Mouse (Mus musculus) gastrocnemius, adult 2 months (tissue): ENCODE results near the gene Haghl. TPM values are rescaled to one million over a fixed set of nuclear protein-coding genes. Genes with fewer than 3 reads are reported as not detected.
A peak's percentile ranks its signal among the peaks of the same experiment; 100 is the strongest.
"Not testable (repeated sequence)": the region's sequence is repeated elsewhere in the genome, so short reads cannot be mapped to it uniquely, and the experiment has no call there.

Experiments used
- DNase-seq: peaks from one replicate; pipeline ENCODE4 v3.0.0; 2022
- H3K27ac ChIP-seq: fragments of 200-600 bp; 2 replicates; pipeline ENCODE4 v1.8.1; 2022; ENCODE audit warnings: mild to moderate bottlenecking
- H3K4me3 ChIP-seq: fragments of 200-600 bp; 2 replicates; pipeline ENCODE4 v1.8.1; 2022; ENCODE audit warnings: mild to moderate bottlenecking, moderate library complexity
- CTCF ChIP-seq: fragments of 200-600 bp; IDR thresholded peaks from 2 replicates; pipeline ENCODE4 v1.8.1; 2022; ENCODE audit warnings: antibody characterized with exemption, mild to moderate bottlenecking, moderate library complexity
- intact Hi-C: fragments of 180-260 bp; cut with DNase I; formaldehyde crosslinking; loops from one replicate; pipeline ENCODE4 v1.15.1; 2025
- microRNA-seq: library from miRNA; unstranded; fragments of <30 nt; microRNA quantifications from one replicate; pipeline ENCODE4 v1.2.0, GENCODE M21; 2021
- total RNA-seq, 2 experiments: library from RNA; stranded (reverse); gene quantifications; 2 replicates each; pipeline ENCODE4 v1.2.3; 2021

The Haghl gene
- total RNA-seq, 2 experiments from 2014 or later: 9.0 to 9.1 TPM

- peak; percentile 56 for DNase-seq
- Histone ChIP-seq H3K27ac (no peak overlapping the region), H3K4me3 (no peak overlapping the region)
- intact Hi-C loops: no loop called here
- no peak for TF ChIP-seq CTCF
These were observed 34.0 kb downstream of the Haghl start for GRCm38 (mm10) chr17:25751446-25751845.

DNA sequence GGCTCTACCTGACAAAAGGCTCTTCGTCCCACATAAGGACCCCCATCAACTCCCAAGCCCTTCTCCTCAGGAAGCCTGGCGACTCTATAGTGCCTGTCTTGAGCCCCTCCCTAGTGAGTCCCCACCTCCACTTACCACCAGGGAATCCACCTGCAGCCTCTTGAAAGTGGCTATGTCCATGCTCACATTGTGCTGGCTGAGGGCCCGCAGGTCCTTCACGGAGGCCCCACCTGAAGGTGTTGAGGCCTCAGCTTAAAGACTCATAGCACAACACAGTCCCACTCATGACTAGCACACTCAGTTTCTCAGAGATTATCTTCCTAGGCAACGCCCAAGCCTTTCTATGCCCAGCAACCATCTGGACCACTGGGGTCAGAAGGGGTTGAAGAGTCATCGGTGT is 36.2 kb downstream of the Haghl start:
- DNase-seq: no peak
- intact Hi-C loops: no loop called here
- no peak for TF ChIP-seq CTCF
- Histone ChIP-seq H3K4me3 (no peak overlapping the region), H3K27ac (no peak overlapping the region)

GRCm38 (mm10) chr17:25748238-25748637 is 37.2 kb downstream of the Haghl start:
- Histone ChIP-seq H3K27ac (no peak overlapping the region), H3K4me3 (no peak overlapping the region)
- intact Hi-C loops: no loop called here
- DNase-seq: no peak
- TF ChIP-seq CTCF: no peak

DNA sequence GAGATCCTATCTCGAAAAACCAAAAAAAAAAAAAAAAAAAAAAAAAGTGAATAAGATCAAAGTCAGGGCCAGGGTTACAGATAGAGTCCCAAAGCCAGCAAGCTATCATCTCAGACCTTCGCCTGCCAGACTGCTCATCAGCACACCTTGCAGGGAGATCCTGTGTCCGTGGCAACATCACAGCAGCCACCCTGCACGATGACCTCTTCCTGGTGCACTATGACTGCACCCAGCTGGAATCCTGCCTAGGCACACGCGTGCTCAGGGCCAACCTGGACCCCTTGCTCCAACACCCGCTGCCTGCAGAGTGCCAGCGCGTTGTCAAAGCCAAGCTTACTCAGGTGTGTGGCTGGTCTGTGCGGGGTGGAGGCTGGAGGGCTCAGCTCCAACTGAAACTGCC is 41.2 kb downstream of the Haghl start:
- DNase-seq: no peak
- no peak for TF ChIP-seq CTCF
- H3K27ac ChIP-seq: no peak overlapping the region
- intact Hi-C loops: no loop called here
- no peak overlapping the region for H3K4me3 ChIP-seq

GRCm38 (mm10) chr17:25743831-25744230 is 41.6 kb downstream of the Haghl start:
- intact Hi-C loops: no loop called here
- H3K27ac ChIP-seq: no peak overlapping the region

DNA sequence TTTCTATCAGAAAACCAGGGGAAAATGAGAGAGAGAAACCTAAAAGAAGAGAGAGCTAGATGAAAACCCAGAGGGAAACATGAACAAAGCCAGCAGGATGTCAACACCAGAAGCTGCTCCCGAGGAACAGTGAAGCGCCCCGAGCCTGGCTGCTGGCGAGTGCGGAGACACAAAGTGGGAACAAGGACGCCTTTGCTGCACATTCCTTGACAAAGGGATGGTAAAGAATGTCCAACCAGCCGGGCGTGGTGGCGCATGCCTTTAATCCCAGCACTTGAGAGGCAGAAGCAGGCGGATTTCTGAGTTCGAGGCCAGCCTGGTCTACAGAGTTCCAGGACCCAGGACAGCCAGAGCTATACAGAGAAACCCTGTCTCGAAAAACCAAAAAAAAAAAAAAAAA is 44.0 kb downstream of the Haghl start:
- intact Hi-C loops, DNase-seq, H3K4me3 ChIP-seq, H3K27ac ChIP-seq: not testable (repeated sequence)

More at GRCm38 (mm10) chr17:25743831-25744230, 41.6 kb downstream of the Haghl start:
- H3K4me3 ChIP-seq: no peak overlapping the region
- TF ChIP-seq CTCF: no peak
- DNase-seq: no peak

GRCm38 (mm10) chr17:25738861-25739260 is 46.6 kb downstream of the Haghl start:
- TF ChIP-seq CTCF: no peak
- intact Hi-C loops: no loop called here
- Histone ChIP-seq H3K4me3 (no peak overlapping the region), H3K27ac (no peak overlapping the region)
- no peak for DNase-seq

DNA sequence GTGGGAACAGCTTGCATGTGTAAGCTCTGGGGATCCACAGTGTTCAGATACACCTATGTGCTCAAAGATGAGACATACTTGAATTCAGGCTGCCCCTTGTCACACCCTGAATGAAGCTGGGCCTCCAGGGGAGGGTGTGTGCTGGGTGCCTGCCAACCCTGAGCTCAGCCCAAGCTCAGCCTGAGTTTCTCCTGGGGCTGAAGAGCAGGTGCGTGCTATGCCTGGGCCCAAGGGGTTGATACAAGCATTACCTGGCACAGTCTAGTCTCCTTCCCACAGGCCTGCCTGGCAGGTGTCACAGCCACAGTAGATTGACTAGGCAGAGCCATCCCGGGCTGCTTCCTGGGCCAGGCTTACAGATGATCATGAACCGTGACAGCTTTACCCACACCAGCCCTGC is 49.7 kb downstream of the Haghl start, which contains the start of gene Mslnl:
TSS of gene Mslnl (plus strand) at position 298 of the 400 bp plus-strand sequence.
- intact Hi-C loops: no loop called here
- no peak for TF ChIP-seq CTCF
- no peak for DNase-seq

GRCm38 (mm10) chr17:25735246-25735645 is 50.2 kb downstream of the Haghl start:
- DNase-seq: no peak
- Histone ChIP-seq H3K27ac (no peak overlapping the region), H3K4me3 (no peak overlapping the region)
- intact Hi-C loops: no loop called here
- no peak for TF ChIP-seq CTCF

More for the DNA sequence above, 49.7 kb downstream of the Haghl start, which contains the start of gene Mslnl:
- no peak within 1 kb of the TSS for H3K27ac ChIP-seq
- H3K4me3 ChIP-seq: no peak within 1 kb of the TSS

- TF ChIP-seq CTCF: peak; percentile 96
- no peak overlapping the region for H3K27ac ChIP-seq
- intact Hi-C loops: loop anchor here (2.0 kb wide), 1 partner anchor 69 kb away; no protein-coding TSS in a partner anchor
- H3K4me3 ChIP-seq: no peak overlapping the region
- peak; percentile 84 for DNase-seq
These were observed 53.4 kb downstream of the Haghl start for GRCm38 (mm10) chr17:25732082-25732481.

Small RNA genes within 50 kb of the gene (microRNA-seq; reads per million reads assigned to microRNA genes)
- gene Gm25083: not detected
- not detected for gene Mir3082
- gene Mir6966: not detected

Other genes with a start within 250 kb of the Haghl start
- 1 to 10 TPM in 1 of 2 experiments, under 1 TPM in 1; 0.92 to 1.1 TPM for gene Sox8, start 215.0 kb downstream of the Haghl start, total RNA-seq
- gene Lmf1, start 206.6 kb downstream of the Haghl start, total RNA-seq: 10 to 100 TPM in 1 of 2 experiments, 1 to 10 TPM in 1; 9.7 to 14.9 TPM
- not detected for gene Gng13, start 68.5 kb downstream of the Haghl start, total RNA-seq
- gene Chtf18, start 58.3 kb downstream of the Haghl start, total RNA-seq: under 1 TPM; 0.77 to 0.86 TPM
- gene Rpusd1, start 58.0 kb downstream of the Haghl start, total RNA-seq: 1 to 10 TPM; 3.9 to 4.0 TPM
- gene Mslnl, start 49.6 kb downstream of the Haghl start, total RNA-seq: not detected
- under 1 TPM in 1 of 2 experiments, not detected in 1; 0.33 TPM for gene Msln, start 31.3 kb downstream of the Haghl start, total RNA-seq
- gene Narfl, start 11.9 kb downstream of the Haghl start, total RNA-seq: 10 to 100 TPM; 28.6 to 38.7 TPM
- not detected for gene Ccdc78, start 907 bp upstream of the Haghl start, total RNA-seq
- 10 to 100 TPM; 35.9 to 43.7 TPM for gene Fam173a, start 7.2 kb upstream of the Haghl start, total RNA-seq
- gene AC134908.4, start 10.0 kb upstream of the Haghl start, total RNA-seq: not detected
- 10 to 100 TPM; 40.4 to 41.0 TPM for gene Metrn, start 11.5 kb upstream of the Haghl start, total RNA-seq
- 1 to 10 TPM; 1.4 to 2.2 TPM for gene Fbxl16, start 23.4 kb upstream of the Haghl start, total RNA-seq
- gene Wdr24, start 38.0 kb upstream of the Haghl start, total RNA-seq: 10 to 100 TPM in 1 of 2 experiments, 1 to 10 TPM in 1; 8.7 to 10.0 TPM
- gene Jmjd8, start 43.2 kb upstream of the Haghl start, total RNA-seq: 10 to 100 TPM; 11.5 to 13.0 TPM
- 10 to 100 TPM; 85.8 to 93.8 TPM for gene Stub1, start 47.7 kb upstream of the Haghl start, total RNA-seq
- gene Rhbdl1, start 51.6 kb upstream of the Haghl start, total RNA-seq: 10 to 100 TPM; 17.2 to 20.2 TPM
- gene Gm20683, start 56.1 kb upstream of the Haghl start, total RNA-seq: 10 to 100 TPM; 13.0 to 15.9 TPM
- 10 to 100 TPM; 58.1 to 89.3 TPM for gene Rhot2, start 59.2 kb upstream of the Haghl start, total RNA-seq
- gene Wdr90, start 75.8 kb upstream of the Haghl start, total RNA-seq: 1 to 10 TPM in 1 of 2 experiments, under 1 TPM in 1; 0.66 to 1.0 TPM
- 100 to 1,000 TPM in 1 of 2 experiments, 10 to 100 TPM in 1; 85.3 to 117 TPM for gene Mcrip2, start 83.1 kb upstream of the Haghl start, total RNA-seq
- 10 to 100 TPM; 27.7 to 33.7 TPM for gene Mettl26, start 89.4 kb upstream of the Haghl start, total RNA-seq
- under 1 TPM; 0.26 to 0.75 TPM for gene Wfikkn1, start 95.2 kb upstream of the Haghl start, total RNA-seq
- gene Rab40c, start 134.1 kb upstream of the Haghl start, total RNA-seq: 1 to 10 TPM; 8.1 to 9.5 TPM
- gene Pigq, start 159.3 kb upstream of the Haghl start, total RNA-seq: 10 to 100 TPM; 21.0 to 28.6 TPM
- not detected for gene Nhlrc4, start 159.3 kb upstream of the Haghl start, total RNA-seq
- not detected for gene A930017K11Rik, start 166.9 kb upstream of the Haghl start, total RNA-seq
- 1 to 10 TPM; 6.0 to 9.4 TPM for gene Capn15, start 200.1 kb upstream of the Haghl start, total RNA-seq